Mouse (Mus musculus) brain, adult 10 weeks (tissue): ENCODE measurements around the gene Cep68. TPM values are rescaled to one million over a fixed set of nuclear protein-coding genes. Genes with fewer than 3 reads are reported as not detected.

Source experiments
- polyA plus RNA-seq: library from polyadenylated mRNA; stranded (reverse); fragments of 350-450 nt; fragmentation: Illumina TruSeq; extraction: RNeasy Lipid Tissue Mini Kit (QIAGEN cat#74804); gene quantifications from one replicate; pipeline ENCODE4 v1.2.3, GENCODE M21; 2015; ENCODE audit warnings: low read depth, low replicate concordance

Gene Cep68
- 18.8 TPM for polyA plus RNA-seq

DNA sequence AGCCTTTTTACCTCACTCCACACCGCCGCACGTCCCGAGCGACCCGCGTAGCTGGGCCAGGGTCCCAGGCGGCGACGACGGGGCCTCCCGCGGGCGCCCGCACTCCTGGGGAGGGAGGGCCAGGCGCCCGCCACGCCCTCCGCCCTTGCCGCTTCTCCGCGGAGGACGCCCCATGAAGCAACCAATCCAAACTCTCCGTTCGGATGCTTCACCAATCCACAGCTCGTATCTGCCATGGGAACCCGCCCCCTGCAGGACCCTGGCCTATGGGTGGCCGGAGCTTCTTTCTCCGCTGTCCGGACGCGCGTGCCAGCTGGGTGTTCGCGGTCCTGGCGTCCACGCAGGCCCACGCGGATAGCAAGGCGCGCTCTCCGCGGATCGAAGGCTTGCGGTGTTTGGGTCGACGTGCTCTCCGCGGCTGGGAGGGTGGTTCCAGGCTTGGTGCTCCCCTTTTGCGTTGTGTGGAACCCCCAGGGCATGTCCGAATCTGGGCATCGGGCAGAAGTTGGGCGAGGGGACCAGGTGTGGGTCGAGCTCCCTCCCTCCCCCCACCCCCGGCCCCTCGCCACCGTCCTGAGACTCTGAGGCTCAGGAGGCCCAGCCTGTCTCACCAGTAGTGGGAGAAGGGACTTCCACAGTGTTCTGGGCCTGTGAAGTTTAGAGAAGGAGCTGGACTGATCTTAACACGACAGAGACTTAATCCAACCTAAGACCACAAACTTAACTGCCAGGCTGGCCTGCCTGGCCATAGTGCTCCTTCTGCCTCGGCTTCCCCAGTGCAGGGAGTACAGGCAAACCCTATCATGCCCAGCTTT lies at the start of gene Cep68:
TSS of gene Cep68 (minus strand) at position 134 of the 815 bp plus-strand sequence.

DNA sequence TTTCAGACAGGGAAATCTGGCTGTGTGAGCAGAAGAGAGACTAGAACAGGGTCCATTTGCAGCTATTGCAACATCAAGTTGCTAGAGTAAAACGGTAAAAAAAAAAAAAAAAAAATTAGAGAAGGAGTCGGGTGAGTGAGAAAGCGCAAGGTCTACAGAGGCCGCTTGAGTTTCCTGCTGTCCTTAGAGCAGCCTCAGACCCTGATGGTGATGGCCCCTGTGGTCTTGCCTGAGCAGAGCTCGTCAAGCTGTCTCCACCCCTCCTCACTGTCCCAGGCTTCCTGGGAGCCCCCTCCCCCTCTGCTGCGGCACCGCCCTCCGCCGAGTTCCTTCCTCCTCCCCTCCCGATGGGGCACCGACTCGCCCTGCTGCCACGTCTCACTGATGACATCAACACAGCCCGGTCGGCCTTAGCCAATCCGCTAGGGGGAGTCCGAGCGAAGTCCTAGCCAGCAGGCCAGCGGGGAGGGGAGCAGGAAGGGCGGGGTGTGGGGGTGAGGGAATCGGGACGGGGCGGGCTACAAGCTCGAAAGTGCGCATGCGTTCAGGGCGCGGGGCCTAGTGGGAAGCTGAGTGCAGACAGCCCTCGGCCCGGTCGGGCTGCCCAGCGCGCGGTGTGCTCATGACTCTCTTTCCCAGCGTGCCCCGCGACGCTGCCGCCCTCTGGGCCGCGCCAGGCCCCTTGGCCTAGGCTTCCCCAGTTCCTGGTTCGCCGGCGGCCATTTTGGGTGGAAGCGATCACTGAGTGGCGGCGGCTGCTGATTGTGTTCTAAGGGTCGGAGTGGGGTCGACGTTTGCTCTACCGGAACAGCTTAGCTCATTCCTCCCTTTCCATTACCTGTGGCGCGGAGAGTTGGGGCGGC lies 48.3 kb downstream of the Cep68 start, which contains the start of gene Rab1a:
TSS of gene Rab1a (plus strand) at position 720 of the 863 bp plus-strand sequence.

Other genes with a start within 250 kb of the Cep68 start
- 225 TPM for gene Actr2, start 136.5 kb downstream of the Cep68 start, polyA plus RNA-seq
- gene Rab1a, start 48.0 kb downstream of the Cep68 start, polyA plus RNA-seq = 230 TPM
- gene Slc1a4, start 83.3 kb upstream of the Cep68 start, polyA plus RNA-seq = 41.1 TPM